ENCODE assay signal across 8 mouse cellular contexts in genomic region chr6:82771981-82772409, GRCm38 (mm10). TPM values are rescaled to one million over a fixed set of nuclear protein-coding genes. Genes with fewer than 3 reads are reported as not detected.
A peak's percentile ranks its signal among the peaks of the same experiment; 100 is the strongest.
DNase-seq lines count a peak whose midpoint lies in the region; TF ChIP-seq lines count a peak whose summit lies in the region.

No protein-coding gene starts in this region.

- DNase-seq in thymus, postnatal 0 days (ENCODE audit: low spot score): peak; percentile 52
- no peak for DNase-seq in thymus, adult 2 months
- peak; percentile 54 for DNase-seq in embryo, embryonic 9.5 days (ENCODE audit: extremely low spot score)
- DNase-seq in induced T-regulatory cell, adult 2 months (ENCODE audit: low read depth): peak; percentile 80
- DNase-seq in left cerebral cortex, adult 18-20 months (ENCODE audit: low spot score in 2 of 2): no peak
- no peak for DNase-seq in urinary bladder, postnatal 4 days (ENCODE audit: low spot score in 2 of 2)
- DNase-seq in frontal cortex, postnatal 10 days (ENCODE audit: low spot score in 2 of 2): no peak

- TF ChIP-seq CTCF in thymus, adult 2 months (IDR thresholded peaks at IDR 0.05; ENCODE audit: borderline replicate concordance, control insufficient read depth, extremely low read depth, insufficient read depth, low read length, poor library complexity): no peak

- no peaks in the 10 kb centered on the region for H3K36me3 ChIP-seq in thymus, adult 2 months (ENCODE audit: control insufficient read depth, insufficient read depth, low read length)
- no peaks in the 10 kb centered on the region for H3K36me3 ChIP-seq in myocyte (ENCODE audit: control insufficient read depth, insufficient read depth)

- H3K79me2 ChIP-seq in myocyte (ENCODE audit: control insufficient read depth, insufficient read depth): peaks cover 61% of the 10 kb centered on the region

- no peak overlapping the region for H3ac ChIP-seq in myocyte (ENCODE audit: control insufficient read depth, insufficient read length)

- no peak overlapping the region for H3K27ac ChIP-seq in thymus, adult 2 months (ENCODE audit: control insufficient read depth, insufficient read depth, low read length)

- H3K27me3 ChIP-seq in thymus, adult 2 months (ENCODE audit: control insufficient read depth, insufficient read depth, low read length): no peaks in the 10 kb centered on the region
- no peaks in the 10 kb centered on the region for H3K27me3 ChIP-seq in myocyte (ENCODE audit: control insufficient read depth, insufficient read depth, insufficient read length)

- H3K4me2 ChIP-seq in myocyte (ENCODE audit: low read depth): peak overlapping the region; percentile 97

- H3K4me3 ChIP-seq in thymus, adult 2 months (ENCODE audit: control insufficient read depth, insufficient read depth, low read length): no peak overlapping the region
- H3K4me3 ChIP-seq in myocyte: peak overlapping the region; percentile 99

- 26% methylated on average over 10 of the region's 10 CpGs for WGBS in thymus, adult 2 months

- TF ChIP-seq POLR2A in thymus, adult 2 months (IDR thresholded peaks at IDR 0.05; ENCODE audit: control insufficient read depth, extremely low read depth, insufficient read depth, low read length, poor library complexity): no peak
- no peak for TF ChIP-seq POLR2A in myocyte (IDR thresholded peaks at IDR 0.05; ENCODE audit: insufficient read length, low read depth)

- peaks cover 26% of the 10 kb centered on the region for H3K4me1 ChIP-seq in thymus, adult 2 months (replicated peaks; ENCODE audit: control insufficient read depth, insufficient read depth, low read length)

TF ChIP-seq in myocyte, 11 proteins besides CTCF, POLR2A, EP300 and RAD21:
- TF ChIP-seq E2F4 (IDR thresholded peaks at IDR 0.05; ENCODE audit: insufficient read depth): no peak
- no peak for TF ChIP-seq MYOD1 (IDR thresholded peaks at IDR 0.05; ENCODE audit: control insufficient read depth in 1 of 3, insufficient read length in 2 of 3, low read depth in 2 of 3)
- TF ChIP-seq MAX (IDR thresholded peaks at IDR 0.05; ENCODE audit: low read depth): no peak
- no peak for TF ChIP-seq TCF12 (IDR thresholded peaks at IDR 0.05; ENCODE audit: insufficient read depth, poor library complexity, severe bottlenecking)
- no peak for TF ChIP-seq TCF3 (IDR thresholded peaks at IDR 0.05; ENCODE audit: insufficient read length, low read depth)
- no peak for TF ChIP-seq CEBPB (IDR thresholded peaks at IDR 0.05; ENCODE audit: insufficient read depth, poor library complexity, severe bottlenecking)
- TF ChIP-seq MYOG (IDR thresholded peaks at IDR 0.05; ENCODE audit: control insufficient read depth in 1 of 3, insufficient read depth in 1 of 3, insufficient read length in 2 of 3, low read depth in 2 of 3): no peak
- TF ChIP-seq SRF (IDR thresholded peaks at IDR 0.05; ENCODE audit: control insufficient read depth, insufficient read length, low read depth): no peak
TF ChIP-seq in myocyte: peak in this region for 0.

RNA-seq across cellular contexts. Expression of gene Hk2, which starts 2.3 kb away (rescaled TPM):
- polyA plus RNA-seq in thymus, postnatal 0 days (2015; fragmentation: Nextera tagmentation; extraction: Ambion mirVana): 3.6 and 5.2 TPM in 2 replicates
- polyA plus RNA-seq in thymus, adult 2 months (2012; rRNA removed): 6.7 TPM in 2 replicates
- 81.2 TPM for polyA plus RNA-seq in myocyte (2012; fragmentation: generic; extraction: Trizol)
- 1 to 10 TPM; 2.5 to 4.4 TPM for total RNA-seq in left cerebral cortex, adult 18-20 months (2021)

Comparison
In these comparisons a context has a peak if more than half of its experiments do, and no peak if none do; other contexts are left out.
1. DNase-seq: peak in thymus, postnatal 0 days (single experiment), embryo, embryonic 9.5 days (single experiment) and induced T-regulatory cell, adult 2 months (single experiment); none in thymus, adult 2 months (single experiment), left cerebral cortex, adult 18-20 months (0 of 2), urinary bladder, postnatal 4 days (0 of 2) and frontal cortex, postnatal 10 days (0 of 2).
2. RNA of gene Hk2, which starts 2.3 kb away (polyA plus RNA-seq): 81.2 TPM in myocyte (single experiment); 6.7 TPM in thymus, adult 2 months and 3.6 to 5.2 TPM in thymus, postnatal 0 days; every median in the first group is over 10 times any median in the second.